Mouse (Mus musculus) spleen, adult 12 weeks (tissue): ENCODE measurements at regions not wholly inside any gene's neighbourhood (a gene's known extent, or its start where the extent isn't known, plus 50 kb on each side); places are given as distances from the start of the nearest gene placed in this dataset.
"Not testable (repeated sequence)": the region's sequence is repeated elsewhere in the genome, so short reads cannot be mapped to it uniquely, and the experiment has no call there.

Source experiments
- DNase-seq: peaks from one replicate; pipeline ENCODE4 v3.0.0; 2022; ENCODE audit warnings: low spot score

DNA sequence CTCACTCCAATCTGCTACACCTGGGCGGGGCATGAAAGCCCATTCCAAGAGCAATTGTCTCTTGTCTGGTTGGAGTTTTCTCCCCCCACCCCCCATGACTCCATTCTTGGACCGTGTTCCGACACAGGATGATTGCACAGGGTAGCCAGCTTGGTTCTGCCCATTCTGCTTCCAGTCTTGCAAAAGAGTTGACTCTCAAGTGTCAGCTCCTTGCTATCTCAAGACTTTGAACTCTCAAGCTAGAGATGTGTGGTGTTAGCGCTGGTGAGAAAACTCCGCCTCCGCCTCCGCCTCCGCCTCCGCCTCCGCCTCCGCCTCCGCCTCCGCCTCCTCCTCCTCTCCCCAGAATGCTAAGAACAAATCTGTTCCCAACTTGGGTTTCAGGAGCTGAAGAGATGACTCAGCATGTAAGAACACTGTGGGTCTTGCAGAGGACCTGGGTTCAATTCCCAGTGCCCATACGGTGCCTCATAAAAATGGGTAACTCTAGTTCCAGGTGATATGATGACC lies 135.1 kb downstream of the Bcat1 start:
- no peak for DNase-seq

DNA sequence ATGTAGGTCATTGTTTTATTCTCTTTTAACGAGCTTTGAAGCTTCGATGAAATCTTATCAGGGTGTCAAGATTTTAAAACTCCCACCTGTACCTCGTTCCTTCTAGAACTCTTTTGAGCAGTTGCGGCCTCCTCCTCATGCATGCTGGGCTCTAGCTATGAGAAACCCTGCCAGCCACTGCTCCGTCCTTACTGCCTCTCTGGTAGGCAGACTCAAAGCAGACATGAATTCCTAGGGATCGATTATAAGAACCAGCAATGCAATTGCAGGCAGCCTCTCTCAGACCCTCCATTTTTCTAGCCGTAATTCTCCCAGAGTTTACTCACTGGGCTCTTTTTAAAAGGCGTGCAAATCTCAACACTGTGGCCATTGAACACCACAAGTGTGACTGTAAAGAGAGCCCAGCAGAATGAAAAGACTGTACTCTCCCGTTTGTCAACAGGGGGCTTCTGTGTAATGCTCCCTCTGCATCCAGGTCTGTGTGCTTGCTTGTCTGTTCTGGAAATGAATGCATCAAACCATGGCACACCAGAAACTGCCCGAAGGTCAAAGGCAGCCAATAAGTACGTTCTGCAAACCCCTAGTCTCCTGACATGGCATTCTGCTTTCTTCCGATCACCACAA lies 137.3 kb downstream of the Bcat1 start:
- no peak for DNase-seq

DNA sequence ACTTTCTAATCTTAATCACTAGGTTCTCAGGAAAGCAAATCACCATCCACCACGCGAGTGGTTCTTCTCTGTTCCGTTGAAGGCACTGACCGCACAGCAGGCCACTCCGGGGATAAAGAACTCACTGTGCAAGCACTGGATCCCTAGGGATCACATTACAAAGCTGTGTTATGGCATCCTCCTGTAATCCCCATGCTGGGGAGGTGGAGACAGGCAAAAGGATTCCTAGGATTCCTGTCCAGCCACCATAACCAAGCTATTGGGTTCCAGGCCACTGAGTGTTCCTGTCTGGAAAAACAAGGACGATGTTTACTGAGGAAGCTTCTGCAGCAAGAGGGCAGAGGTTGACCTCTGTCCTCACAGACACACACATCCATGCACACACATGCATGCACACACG lies 138.8 kb downstream of the Bcat1 start:
- DNase-seq: no peak

DNA sequence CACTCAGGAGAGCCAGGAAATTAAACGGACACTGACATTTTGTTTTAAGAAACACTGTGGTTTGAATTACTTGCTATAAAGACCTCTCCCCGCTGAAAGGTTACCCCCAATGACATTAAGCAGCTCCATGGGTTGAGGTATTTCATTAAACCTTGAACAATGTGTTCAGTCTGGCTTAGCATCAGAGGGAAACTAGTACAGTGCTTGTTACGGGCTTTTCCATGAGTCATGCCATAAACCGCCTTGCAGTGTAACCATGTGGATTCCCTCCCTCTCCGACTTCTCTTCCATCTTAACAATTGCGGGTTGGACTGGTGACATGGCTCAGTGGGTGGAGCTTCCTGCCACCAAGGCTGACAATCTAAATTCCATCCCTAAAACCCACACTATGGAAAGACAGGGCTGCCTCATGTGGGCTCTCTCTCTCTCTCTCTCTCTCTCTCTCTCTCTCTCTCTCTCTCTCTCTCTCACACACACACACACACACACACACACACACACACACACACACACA lies 142.2 kb downstream of the Bcat1 start:
- no peak for DNase-seq

DNA sequence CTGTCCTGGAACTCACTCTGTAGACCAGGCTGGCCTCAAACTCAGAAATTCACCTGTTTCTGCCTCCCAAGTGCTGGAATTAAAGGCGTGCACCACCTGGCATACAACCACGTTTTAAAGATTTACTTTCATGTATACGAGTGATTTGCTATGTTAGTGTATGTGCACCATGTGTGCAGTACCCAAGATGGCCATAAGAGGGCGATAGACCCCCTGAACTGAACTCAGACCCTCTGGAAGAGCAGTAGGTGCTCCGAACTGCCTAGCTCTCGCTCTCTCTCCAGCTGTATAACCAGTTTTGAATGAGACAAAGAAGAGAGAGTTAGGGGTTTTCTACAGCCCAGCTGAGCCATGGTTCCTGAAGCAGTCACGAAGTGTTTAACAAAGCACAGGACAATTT lies 143.6 kb downstream of the Bcat1 start:
- no peak for DNase-seq

DNA sequence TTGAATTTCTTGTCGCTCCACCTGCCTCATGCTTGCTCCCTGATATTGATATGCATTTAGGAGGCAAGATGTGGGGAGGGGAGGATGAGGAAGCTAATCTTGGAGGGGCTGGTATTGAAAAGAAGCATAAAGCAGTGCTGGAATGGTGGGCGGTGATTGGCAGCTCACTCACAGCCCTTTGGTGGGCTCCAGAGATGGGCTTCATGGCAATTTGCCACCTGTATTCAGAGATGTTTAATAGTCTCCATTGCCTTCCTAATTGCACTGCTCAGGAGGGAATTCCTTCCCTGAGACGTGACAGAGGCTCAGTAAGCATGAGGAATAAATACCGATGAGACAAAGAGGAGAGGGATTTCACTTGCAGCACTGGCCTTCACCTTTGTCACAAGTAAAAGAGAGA lies 146.0 kb downstream of the Bcat1 start:
- no peak for DNase-seq

DNA sequence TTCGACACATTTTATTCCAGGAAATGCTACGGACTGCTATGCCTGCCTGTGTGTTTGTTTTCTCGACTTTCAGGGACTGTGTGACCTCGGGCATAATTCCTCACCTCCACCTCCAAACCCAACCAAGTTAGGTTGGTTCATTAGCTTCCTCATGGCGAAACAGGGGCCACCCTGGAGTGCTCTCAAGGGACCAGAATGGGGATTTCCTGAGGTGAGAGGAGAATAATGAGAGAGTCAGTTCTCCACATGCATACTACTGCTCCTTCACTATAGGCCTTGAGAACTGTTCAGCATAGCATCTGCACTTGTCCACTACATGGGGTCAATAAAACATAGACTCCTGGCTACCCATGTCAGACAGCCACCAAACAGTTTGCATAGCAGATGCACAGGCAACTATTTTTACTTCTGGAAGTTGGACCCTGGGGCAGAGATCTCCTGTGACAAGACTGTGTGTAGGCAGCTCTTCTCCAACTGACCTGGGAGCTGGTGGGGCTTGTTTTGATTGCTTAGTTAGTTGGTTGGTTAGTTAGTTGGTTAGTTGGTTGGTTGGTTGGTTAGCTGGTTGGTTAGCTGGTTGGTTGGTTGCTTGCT lies 146.6 kb downstream of the Bcat1 start:
- no peak for DNase-seq

DNA sequence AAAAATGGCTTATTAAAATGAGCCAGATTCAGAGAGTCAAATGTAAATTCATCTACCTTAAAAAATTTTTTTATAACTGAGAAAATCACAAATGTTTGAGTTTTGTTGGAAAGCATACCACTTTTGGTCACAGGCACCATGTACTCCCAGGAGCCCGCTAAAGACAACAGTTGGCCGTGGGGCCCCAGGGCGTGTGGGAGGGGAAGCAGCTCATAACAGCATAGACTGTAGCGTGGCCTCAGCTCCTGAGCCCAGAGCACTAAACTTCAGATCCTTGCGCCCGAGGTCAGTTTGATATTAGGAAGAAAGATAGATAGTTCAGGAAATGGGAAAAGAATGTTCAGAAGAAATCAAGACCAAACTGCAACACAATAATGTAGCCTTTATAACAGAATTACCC lies 145.8 kb upstream of the Sox5 start:
- DNase-seq: no peak

DNA sequence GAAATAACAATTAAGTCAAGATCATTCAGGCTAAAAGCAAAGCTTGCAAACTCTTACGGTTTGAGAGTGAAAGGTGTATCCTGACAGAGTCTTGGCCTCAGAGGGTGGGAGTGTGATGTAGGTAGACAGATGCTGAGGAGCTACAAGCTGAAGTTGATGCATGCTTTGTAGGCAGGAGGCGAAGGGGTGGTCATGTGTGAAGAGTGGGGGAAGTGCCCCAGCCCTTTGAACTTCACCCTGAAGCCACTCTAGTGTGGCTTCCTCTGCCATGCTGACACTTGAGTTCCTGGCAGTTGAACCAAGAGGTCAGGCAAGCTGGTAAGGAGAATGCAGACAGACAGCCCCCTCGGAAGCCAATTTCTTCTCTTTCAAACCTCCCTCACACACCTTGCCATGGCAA lies 141.0 kb upstream of the Sox5 start:
- no peak for DNase-seq

DNA sequence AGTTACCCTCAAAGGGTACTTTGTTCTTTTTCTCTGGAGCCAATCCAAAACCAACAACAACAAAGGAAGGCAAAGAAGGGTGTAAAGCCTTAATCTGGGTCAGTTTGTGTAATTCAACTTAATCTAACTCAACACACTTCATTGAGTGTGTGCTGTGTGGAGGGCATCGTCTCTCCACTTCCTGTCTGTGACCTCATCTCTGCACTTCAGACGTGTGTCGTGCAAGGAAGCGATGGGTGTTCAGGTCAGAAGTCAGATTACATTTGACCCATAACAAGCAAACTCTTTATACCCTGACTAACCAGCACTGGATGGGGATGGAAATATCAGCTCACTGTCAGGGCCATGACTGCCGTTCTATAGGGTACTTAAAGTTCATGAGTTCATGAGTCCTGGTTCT lies 138.0 kb upstream of the Sox5 start:
- DNase-seq: no peak

DNA sequence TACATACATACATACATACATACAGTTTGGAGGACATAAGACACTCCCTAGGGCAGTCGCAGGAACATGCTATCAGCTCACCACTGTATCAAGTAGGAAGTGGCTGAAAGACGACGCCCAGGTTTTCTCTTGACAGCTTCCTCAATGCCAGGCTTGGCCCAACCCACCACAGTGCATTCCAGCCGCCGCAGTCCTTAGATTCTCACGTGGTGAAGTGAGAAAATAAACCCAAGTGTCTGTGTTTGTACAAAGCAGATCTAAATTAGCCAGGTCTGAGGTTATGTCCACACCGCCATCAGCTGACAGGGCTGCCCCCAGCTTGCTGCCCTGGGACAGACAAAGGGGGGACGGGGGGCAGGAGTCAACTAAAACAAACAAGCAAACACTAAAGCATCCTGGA lies 135.4 kb upstream of the Sox5 start:
- DNase-seq: no peak

DNA sequence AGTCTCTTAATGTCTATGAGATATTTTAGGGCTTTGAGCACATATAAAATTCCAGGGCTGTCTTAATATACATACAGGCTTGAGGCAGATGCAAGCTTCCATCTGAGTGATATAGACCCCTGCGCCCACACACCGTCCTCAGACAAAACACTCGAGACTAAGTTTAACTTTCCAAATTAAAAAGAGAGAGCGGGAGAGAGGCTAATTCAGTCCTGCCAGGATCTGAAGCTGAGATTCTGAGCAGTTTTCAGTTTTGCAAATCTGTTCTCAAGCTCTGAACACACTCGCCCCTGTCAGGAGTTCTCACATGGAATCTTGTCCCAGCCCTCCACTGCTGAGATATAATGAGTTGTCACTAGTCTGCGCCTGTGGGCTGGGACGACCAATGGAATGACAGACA lies 130.0 kb upstream of the Sox5 start:
- DNase-seq: no peak

DNA sequence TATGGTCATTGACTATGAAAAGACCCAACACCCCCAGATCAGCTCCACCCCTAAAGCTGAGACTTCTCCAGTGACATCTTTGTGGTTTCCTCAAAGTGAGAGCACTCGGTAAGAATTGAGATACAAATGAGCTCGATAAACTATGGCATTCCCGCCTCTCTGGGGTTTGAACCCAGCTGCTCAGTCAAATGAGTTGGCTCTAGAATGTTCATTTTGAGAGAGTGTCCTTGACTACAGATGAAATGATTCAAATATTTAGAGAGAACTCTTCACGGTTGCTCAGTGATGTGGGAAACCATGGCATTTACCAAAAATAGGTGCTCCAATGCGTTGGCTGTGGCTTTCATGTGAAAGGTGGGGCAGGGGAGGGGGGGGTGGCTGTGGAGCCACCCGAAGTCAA lies 128.6 kb upstream of the Sox5 start:
- no peak for DNase-seq

DNA sequence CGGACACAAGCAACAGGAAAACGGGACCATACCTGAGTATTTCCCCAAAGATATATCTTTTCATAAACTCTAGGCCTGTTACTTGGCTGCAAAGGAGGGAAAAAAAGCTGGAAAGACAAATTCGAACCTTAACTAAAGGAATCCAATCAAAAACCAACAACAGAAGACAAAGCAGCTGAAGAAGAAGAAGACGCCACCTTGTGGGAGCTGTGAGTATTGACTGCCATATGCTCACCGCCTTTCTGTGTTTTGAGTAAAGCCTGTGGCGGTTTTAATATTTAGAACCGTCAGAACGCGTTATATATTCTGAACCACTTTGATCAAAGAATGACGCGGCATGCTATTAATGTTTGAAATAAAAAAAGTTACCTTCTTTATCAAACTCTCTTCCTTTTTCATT lies 126.9 kb upstream of the Sox5 start:
- no peak for DNase-seq

DNA sequence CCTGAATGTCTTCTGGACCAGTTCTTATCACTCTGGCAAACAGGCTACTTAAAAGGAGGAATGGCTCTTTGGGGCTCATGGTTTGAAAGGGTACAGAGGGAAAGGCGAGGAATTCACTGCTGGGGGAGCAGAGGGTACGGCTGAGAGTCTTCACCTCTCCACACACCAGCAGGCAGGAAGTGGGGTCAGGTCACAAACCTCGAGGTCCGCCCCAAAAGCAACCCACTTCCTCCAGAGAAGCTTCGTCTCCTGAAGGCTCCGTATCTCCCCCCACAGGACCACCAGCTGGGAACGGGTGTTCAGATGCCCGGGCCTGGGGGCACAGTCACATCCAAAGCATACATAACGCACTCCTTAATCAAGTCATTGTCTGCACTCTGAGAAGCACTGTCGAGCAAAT lies 121.4 kb upstream of the Sox5 start:
- no peak for DNase-seq

DNA sequence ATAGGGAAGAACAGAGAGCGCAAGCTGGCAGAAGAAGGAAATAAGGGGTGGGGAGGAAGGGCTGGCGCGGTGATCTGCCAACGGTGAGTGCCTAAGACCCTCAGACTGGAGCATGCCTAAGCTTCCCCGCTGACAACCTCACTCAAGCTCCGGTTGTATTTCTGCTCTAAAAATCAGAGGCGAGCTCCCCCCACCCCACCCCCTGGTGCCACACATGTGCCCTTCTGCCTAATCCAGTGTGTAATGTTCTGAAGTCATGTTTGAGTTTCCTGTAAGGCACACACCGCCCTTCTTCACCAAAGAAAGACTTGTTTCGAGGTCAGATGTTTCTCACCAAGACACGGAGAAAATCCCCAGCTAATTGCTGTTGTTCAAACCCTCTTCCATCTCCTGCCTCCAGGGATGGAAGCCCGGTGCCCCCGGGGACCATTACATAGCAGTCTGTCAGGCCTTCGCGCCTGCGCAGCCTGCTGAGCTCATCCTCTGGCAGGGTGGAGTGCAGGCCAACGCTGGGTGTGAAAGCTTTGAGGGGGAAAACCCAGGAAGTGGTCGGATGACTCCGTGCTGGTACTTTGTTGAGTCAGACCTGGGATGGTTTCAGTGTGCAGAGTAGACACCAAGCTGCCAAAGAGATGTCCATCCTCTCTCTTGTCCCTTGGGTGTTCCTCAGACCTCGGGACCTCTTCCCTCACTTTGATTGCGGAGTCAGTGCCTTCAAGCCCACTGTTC lies 120.7 kb upstream of the Sox5 start:
- peak; percentile 68 for DNase-seq

DNA sequence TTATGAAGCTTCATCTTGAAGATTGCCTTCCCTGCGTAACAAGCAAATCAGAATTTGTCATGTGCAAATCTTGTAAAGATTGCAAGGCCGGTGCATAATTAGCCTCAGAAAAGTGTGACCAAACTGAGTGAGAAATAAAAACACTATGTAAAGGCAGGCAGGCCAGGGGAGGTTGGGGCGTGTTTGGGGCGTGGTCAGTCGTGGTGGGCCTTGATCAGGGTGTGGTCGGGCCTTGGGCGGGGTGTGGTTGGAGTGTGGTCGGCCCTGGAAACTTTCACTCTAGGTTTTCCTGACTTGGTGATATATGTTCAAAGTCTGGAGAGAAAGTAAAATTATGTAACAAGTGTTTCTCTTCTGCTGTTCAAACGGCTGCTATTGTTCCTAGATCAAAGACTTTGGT lies 120.0 kb upstream of the Sox5 start:
- DNase-seq: peak; percentile 65

DNA sequence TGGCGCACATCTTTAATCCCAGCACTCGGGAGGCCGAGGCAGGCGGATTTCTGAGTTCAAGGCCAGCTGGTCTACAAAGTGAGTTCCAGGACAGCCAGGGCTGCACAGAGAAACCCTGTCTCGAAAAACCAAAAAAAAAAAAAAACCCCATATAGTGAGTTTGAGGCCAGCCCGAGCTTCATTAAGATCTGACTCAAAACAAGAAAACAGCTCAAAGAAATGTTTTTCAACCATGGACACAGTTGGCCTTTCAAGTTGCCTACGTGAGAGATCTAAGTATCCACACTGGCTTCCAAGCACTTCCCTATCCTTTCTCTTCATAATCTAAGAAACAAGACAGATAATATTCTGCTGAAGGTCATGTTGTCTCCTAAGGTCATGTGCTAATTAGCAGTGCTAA lies 119.1 kb upstream of the Sox5 start:
- DNase-seq: not testable (repeated sequence)

DNA sequence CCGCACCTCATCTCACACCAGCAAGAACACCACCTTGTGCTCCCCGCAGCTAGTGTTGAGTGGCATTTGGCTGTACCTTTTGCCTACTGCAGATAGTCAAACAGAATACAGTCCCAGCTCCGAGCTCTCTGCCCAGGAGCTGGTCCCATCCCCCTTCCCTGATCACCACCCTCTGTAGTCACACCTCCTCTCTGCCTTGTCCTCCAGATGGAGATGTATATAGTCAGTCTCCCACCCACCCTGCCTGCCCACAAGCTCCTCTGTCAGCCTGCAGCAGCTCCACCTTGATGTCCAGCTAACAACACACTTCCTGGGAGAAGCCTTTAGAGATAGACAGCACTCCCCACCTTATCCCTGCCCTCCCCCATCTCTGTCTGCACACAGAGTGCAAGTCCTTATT lies 115.7 kb upstream of the Sox5 start:
- DNase-seq: no peak

DNA sequence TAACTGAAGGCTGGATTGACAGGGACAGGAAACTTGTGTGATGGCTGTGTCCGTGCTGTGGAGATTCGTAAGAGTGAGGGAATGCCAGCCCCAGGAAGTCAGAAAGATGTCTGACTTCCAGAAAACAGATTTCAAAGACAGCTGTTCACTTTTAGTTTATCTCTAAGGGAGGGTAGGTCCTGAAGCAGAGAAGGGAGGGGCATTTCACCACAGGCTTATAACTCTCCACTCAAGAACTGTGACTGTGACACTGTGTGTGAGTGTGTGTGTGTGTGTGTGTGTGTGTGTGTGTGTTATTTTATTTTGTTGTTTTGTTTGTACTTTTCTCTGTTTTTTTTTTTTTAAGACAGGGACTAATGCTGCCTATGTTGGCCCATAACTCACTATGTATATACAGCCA lies 109.1 kb upstream of the Sox5 start:
- no peak for DNase-seq

DNA sequence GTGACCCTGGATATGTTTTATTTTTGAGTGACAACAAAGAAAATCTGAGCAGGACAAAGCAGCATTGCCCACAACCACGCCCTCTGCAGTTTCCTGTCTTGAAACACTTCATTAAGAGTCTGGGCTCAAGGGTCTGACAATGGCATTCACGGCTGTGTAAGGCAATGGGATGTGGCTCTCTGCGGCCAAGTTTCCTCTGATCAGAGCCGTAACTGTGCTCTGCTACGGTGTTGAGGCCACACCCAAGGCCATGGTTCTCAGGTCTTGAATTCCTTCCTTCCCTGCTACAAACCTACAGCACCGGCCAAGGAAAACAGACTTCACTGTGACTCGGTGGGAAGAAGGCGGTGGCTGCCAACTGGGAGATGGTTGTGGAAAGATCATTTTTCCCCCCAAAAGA lies 108.4 kb upstream of the Sox5 start:
- no peak for DNase-seq

DNA sequence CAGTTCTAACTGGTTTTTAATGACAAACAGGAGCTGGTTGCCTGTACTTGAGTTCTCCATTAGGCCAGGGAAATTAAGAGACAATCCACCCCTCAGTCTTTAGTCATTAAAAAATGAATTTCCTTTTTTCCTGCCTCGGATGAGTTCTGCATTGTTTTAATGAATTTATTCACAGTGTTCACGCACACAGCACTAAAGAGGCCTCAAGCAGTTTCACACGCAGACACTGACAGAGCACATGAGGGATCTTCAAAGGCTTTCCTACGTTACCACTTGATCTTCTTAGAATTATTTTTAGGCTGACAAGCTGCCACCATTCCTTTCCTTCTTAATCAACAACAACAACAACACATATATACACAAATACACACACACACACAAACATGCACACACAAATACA lies 101.3 kb upstream of the Sox5 start:
- DNase-seq: no peak

DNA sequence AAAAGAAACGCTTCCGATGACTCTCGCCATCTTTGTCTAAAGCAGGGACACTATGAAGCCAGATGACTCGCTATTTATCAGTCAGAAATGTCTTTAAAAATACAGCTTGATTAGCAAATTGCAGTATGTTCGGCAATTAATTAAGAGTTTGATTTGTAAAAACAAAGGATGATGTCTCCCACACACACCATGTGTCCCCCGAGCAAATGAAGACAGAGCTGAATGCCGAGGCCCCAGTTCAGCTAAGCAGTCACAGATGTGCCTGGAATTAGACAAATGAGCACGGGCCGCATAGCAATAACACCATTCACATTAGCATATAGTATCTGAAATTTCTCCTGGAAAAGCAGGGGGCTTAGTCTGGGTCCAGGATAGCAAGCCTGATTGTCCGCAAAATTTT lies 98.3 kb upstream of the Sox5 start:
- no peak for DNase-seq
